Mouse (Mus musculus): ENCODE measurements around the gene Rap1a.
A peak's percentile ranks its signal among the peaks of the same experiment; 100 is the strongest.

DNA sequence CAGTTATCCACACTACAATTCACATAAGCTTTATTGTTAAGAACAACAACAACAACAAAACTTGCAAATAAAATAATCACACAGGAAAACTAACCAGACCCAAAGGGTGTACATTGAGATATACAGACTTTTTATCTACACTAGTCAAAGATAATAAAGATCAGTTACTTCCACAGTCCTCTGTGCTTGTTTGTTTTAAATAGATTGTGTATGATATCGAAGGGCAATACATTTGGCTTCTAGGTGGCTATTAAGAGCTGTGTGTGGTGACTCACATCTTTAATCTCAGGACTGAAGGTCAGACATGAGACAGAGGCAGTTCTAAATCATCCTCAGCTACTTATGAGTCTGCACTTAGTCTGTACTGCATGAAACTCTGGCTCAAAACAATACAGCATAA, 6.5 kb upstream of the Rap1a start:
- TF ChIP-seq POLR2AphosphoS2 (IDR thresholded peaks at IDR 0.05; ENCODE audit: low read length) (no peak), TCF12 (IDR thresholded peaks at IDR 0.05; ENCODE audit: low read depth, low read length) (peak; percentile 82), GATA1 (IDR thresholded peaks at IDR 0.05; ENCODE audit: low read depth, low read length) (peak; percentile 82), SMC3 (IDR thresholded peaks at IDR 0.05; ENCODE audit: low read depth, low read length) (no peak), CTCF (IDR thresholded peaks at IDR 0.05 in 2 of 3, conservative IDR thresholded peaks at IDR 0.05 in 1 of 3; ENCODE audit: control insufficient read depth in 1 of 3, insufficient read depth in 1 of 3, low read depth in 2 of 3, low read length in 3 of 3, poor library complexity in 1 of 3, severe bottlenecking in 1 of 3) (no peak), BHLHE40 (IDR thresholded peaks at IDR 0.05; ENCODE audit: borderline replicate concordance, low read depth, low read length) (no peak)

All from MEL (cell line).